Mouse (Mus musculus) urinary bladder, postnatal 14 days (tissue): ENCODE measurements at regions not wholly inside any gene's neighbourhood (a gene's known extent, or its start where the extent isn't known, plus 50 kb on each side); places are given as distances from the start of the nearest gene placed in this dataset.
A peak's percentile ranks its signal among the peaks of the same experiment; 100 is the strongest.

Experiments used
- DNase-seq: peaks from one replicate; pipeline ENCODE4 v3.0.0; 2021; ENCODE audit warnings: low spot score

DNA sequence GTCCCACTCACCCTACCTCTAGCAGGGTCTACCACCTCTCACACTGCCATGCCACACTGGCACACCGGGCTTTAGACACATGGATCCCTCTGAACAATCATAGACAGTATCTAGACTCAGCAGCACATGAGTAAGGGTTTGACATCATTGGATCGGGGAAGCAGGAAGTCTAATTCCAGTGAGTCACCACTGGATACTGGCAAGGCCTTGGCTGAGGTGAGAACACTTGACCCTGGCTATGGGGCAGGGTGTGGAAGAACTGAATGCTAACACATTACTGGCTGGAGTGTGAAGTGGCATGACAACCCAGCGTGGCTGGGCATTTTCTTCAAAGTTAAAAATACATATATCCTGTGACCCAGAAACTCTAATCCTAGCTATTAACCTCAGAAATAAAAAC is 114.4 kb downstream of the H2afy start:
- DNase-seq: no peak

DNA sequence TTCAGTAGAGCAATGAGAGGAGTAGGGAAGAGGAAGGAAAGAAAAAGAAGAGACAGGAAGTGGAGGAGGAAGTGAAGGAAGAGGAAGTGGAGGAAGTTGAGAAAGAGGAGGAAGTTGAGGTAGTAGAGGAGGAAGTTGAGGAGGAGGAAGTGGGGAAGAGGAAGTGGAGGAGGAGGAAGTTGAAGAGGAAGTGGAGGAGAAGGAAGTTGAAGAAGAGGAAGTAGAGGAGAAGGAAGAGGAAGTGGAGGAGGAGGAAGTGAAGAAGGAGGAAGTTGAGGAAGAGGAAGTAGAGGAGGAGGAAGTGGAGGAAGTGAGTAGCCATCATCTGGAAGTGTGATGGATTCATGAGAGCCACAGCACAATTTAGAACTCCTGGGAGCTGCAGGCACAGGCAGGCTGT is 122.2 kb downstream of the H2afy start:
- DNase-seq: no peak

DNA sequence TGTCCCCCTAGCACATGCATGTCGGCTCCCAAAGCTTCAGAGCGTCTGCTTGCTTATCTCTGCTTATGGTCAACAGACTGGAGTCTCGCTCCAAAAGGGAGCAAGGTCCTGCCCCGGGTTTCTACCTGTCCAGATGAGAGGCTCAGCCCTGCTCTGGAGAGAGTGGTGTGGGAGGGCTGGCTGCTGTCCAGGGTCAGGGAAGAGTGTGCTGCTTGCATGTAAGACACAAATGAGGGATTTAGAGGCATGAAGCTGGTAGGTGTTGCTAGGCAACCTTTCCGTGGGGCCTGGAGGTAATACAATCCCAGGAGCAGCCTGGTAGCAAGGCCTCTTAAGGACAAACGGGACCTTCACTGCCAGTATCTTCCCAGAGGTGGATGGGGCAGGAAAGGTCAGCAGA is 125.7 kb downstream of the H2afy start:
- no peak for DNase-seq

DNA sequence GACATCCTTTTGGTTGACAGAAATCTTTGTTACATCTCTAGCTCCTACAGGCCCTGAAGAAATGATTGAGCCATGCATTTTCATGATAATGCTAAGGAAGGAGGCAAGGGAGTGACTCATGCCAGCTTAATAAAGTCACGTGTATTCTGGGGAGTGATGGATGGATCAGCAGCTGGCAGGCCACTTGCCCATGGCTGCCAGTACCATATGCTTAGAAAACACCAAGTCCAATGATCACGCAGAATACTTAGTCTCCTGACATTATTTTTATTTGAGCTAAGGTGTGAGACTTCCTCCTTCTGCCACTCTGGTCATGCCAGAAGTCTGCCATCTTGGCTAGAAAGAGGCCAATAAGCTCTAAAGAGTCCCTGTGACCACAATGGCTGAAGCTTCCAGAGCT is 129.3 kb downstream of the H2afy start:
- no peak for DNase-seq

DNA sequence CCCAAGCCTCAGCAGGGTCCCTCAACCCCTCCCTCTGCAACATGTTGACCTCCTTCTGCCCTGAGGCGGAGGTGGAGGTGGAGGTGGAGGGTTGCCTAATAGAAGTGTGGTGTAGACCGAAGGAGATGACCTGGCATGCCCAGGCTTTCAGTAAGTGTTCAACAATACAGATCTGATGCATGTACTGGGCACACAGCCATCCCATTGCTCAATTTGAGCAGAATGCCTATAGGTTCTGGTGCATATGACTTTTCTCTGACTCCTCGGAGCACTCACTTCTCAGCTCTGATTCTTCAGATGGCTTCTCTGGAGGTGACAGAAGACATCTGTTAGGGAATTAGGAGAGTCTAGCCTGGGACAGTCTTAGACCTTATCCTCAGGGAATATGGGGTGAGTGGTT is 130.4 kb downstream of the H2afy start:
- no peak for DNase-seq

DNA sequence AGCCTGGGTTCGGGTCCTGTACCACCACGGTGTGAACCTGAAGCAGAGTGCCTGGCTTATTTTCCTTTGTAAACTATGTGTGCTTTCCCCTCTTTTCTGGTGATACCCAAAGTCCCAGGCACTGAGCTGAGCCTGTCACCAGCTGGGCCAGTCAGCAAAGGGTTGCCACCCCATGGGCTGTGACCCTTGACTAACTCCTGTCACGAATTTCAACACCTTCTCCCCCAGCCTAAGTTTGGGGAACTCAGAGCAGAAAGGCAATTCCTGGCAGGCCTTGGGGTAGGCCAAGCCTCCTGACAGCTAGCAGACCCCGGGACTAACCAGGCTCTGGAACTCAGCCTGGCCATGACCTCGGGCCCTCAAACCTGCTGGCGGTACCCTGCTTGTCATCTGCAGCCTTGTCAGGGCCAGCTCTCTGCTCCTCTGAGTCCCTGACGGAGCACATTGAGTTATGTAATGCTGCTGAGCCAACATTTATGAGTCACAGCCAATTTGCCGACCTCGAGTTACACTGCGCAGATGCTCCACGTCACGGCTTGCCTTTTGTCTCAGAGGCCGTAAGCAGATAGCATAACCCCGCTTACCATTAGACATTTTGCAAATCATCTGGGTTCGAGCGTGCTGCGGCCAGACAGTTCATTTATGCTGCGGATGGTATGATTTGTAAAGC is 132.3 kb downstream of the H2afy start:
- DNase-seq: peak; percentile 74

DNA sequence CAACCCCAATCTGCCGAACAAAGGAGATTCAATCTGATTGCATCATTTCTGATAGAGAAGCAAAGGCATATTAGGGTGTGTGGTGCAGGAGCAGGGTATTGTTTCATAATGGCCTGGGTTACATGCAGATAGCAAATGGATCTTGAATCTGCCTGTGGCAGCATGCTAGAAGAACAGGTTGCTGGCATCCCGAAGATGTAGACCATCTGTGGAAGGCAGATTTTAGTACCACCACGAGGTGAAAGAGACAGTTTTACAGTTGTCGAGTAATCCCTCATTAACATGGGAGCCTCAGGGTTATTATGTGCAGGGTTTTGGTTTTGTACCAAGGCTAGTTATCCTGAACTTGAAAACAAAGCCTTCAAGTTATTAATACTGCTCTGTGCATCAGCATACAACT is 140.9 kb downstream of the H2afy start:
- DNase-seq: no peak

DNA sequence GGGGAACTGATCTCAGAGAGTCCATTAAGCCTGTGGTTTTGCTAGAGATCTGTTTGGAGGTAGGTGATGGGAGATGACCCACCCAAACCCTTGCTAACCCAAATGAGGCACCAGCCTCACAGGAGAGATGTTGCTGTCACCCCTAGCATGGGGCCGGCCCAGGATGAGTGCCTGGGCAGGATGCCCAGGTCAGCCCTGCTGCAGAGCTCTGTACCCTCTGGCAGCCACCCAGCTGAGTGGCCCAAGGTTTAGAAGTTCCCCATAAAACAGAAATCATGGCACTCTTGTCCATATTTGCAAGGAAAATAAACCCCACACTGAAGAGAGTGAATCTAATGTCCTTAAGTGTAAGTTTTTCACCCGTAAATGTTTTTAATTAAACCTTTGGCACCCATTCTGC is 141.7 kb downstream of the H2afy start:
- DNase-seq: no peak

DNA sequence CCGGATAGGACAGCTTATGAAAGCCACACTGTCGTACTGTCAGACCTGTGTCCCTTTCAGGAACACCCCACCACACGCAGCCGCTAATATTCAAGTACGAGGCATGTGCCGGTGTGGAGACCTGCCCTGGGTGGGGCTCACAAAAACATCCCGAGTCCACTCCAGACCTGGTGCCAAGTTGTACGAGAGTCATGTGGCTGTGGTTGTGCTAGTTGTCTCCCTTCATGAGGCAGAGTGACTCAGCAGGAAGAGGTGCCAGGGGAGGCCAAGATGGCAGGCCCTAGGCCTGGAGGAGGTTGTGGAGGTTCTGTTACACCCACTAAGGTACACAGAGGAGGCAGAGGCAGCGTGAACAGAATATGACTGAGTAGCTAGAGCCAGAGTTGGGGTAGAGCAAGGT is 143.5 kb downstream of the H2afy start:
- DNase-seq: peak; percentile 34

DNA sequence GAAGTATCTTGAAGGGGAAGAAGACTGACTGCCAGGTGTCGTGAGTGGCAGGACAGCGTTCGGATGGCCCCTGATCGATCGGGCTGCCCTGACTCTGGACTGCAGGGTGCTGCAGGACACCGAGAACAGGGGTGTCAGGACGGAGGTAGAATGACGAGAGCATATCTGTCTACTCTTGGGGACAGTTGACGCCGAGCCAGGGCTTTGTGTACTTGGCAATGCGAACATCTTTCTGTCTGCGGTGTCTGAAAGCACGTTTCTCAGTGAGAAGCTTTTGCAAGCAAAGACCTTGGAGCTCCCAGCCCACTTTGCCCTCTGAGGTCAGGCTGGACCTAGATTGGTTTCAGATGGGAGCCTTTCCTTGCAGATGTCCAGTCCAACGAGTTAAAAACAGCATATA is 144.9 kb downstream of the H2afy start:
- no peak for DNase-seq

DNA sequence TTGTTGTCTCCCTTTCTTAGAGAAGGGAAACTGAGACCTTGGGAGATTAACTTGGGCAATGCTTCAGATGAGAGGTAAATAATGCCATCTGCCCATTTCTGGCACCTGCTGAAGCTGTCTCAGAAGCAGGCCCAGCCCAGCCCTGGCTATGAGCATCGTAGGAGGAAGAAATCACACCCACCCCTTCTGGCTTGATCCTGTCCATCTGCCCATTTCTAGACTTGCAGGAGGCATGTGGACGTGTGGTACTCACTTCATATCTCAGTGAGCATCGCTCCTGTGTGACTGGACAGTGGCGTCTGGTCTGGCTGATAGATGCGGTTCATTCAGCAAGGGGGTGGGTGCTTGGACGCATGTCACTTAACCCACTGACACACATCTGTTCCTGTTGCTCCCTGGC is 146.0 kb downstream of the H2afy start:
- DNase-seq: no peak

DNA sequence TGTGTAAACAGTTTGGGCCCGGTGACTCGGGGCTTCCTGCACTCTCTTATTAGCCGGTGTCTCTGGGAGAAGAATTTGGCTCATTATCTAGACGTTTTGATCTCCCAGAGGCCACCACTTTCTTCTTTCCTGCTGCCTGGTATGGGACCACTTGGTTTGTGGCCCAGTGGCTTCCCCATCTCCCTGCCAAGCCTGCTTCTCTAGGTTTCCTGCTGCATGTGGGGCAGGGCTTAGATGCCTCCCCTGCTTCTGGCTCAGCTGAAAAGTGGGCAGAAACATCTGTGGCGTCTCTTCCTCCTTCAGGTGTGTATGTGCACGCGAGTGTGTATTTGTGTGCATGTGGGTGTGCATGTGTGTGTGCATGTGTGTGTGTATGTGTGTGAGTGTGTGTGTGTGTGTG is 146.8 kb downstream of the H2afy start:
- no peak for DNase-seq

DNA sequence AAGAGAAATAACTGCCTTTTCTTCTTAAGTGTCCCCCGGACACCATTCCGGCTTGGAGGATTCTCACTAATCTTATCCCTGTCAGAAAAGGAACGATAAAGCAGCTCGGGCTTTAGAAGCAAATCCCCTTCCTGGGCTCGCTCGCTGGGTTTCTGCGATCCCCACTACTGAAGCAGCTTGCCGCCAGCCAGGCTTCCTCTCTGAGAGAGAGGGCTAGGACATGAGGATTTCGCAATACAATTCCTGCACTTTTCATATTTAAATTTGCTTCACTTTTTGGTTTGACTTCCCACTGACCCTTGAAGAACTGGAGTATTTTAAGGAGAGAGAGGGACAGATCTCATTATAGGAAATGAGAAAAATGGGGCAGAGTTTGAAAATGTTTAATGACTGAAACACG is 149.4 kb upstream of the Pitx1 start:
- DNase-seq: no peak

DNA sequence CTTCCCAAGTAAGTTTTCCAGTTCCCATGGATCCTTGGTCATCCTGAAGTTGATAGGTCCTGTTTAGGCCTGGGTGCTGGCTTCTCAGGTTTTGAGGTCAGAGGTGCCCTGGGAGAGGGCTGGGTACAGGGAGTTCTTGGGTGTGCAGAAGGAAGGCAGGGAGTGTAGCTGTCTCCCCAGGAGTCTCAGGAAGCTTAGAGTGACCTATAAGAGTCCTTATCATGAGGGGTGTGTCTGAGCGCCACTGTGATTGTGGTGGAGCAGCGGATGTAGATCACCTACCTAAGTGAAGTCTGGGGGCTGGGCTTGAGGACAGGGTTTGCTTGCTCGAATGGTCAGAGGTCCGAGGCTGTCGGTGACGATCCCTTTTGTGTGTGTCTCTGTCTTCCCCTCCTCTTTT is 148.8 kb upstream of the Pitx1 start:
- no peak for DNase-seq

DNA sequence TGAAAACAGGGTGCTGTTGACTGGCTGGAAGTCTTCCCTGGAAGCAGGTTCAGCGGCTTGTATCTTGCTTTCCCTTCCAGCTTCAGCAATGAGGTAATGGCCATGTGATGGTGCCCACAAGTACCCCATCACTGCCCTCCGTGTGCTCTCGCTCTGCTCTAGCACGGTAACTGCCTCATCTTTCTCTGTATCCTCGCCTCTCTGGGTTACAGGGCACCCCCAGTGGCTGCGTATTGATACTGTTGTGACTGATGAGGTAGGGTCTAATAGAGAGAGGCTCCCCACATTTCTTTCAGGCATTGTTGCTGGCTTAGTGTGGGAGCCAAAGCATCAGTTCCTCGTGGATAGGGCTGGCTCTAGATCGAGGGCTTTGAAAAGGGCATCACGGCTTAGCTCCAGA is 147.9 kb upstream of the Pitx1 start:
- no peak for DNase-seq

DNA sequence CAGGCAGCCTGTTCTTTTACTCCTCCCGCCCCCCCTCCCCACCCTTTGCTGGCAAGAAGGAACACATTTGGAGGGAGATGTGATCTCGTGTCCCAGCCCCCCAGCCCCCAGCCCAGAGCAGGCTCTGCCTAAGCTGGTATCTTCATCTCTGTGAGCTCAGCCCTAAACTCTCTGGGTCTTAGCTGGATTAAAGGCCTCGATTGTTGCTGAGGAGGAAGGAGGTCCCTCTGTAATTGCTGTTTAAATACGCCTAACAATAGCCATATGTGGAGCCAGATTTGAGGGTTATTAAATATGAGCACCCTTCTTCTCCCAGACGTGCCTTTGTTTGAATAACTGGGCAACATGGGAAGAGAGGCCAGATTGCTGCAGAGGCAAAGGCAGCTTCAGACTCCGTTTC is 145.0 kb upstream of the Pitx1 start:
- no peak for DNase-seq

DNA sequence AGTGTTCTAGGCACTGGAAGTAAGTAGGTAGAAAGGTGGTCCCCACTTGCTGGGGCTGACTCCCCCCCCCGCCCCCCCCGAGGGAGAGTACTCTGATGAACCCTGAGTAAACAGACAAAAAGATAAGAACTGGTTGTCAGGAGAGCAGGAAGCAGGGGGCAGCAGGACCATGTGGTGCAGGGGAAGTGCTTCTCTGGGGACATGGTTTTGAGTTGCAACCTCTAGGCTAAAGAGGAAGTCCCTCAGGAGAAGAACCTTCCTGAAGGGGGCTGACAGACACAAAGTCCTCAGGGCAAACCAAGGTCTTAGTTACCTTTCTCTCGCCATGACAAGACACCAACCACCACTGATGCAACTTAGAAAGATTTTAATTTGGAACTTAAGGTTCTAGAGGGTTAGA is 141.9 kb upstream of the Pitx1 start:
- no peak for DNase-seq

DNA sequence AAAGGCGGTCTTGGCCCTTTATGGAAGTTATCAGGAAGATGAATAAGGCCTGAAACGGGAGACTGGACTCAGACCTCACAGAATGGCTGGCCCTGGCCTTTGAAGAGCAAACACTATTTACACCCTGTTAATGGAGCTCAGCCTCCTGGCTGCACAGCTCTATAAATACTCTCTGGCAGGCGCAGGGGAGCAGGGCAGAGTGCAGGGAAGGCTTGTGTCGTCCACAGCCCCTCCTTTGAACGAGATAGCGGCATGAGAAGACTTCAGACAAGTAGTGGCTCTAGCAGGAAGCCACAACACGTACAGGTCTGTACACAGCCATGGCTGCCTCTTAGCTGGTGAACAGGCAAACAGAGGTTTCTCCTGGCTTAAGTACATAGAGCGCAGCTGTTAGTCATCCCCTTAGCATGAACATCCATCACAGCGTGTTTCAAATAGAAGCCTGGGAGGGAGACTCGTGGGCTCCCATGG is 141.0 kb upstream of the Pitx1 start:
- peak; percentile 45 for DNase-seq

DNA sequence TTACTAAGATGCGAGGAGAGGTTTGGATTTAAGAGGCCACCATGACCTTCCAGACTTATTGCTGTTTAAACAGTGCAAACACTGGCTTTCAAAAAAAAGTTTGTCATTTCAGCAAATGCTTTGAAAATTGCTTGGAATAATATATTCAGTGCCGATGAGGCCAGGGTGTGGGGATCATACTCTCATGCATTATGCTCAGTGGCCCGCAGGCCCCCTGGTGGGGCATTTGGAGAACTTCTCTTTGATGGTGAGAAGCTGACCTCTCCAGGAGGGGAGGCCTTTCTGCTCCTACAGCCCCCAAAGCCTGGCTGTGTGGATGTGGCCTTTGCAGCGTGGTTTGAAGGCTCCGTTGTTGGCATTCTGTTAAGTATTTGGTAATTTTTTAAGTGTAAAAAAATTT is 138.1 kb upstream of the Pitx1 start:
- DNase-seq: no peak

DNA sequence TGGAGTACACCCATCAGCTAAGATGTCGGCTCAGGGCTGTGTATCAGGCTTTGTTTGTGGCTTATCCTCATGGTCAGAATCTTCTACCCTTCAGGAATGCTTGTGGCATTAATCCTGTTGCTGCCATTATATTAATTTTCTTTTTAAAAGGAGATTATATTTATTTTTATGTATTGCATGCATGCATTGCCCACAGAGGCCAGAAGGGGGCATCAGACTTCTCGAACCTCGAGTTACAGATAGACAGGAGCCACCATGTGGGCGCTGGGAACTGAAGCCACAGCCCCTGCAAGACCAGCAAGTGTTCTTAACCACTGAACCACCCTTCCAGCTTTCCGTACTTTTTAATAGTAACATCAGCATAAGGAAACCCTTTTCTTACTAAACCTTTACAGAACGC is 134.7 kb upstream of the Pitx1 start:
- DNase-seq: no peak

DNA sequence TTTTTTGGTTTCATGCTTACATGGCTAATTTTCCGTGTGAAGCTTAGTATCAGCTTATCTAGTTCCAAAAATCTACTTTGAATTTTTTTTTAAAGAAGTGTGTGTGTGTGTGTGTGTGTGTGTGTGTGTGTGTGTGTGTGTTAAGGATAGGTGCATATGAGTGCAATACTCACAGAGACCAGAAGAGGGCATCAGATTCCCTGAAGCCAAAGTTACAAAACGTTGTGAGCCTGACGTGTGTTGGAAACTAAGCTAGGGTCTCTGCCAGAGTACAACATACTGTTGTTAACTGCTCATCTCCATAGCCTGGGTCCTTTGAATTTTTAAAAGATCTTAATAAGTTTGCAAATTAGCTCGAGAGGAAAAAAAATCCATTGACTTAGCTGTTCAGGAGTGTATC is 133.5 kb upstream of the Pitx1 start:
- no peak for DNase-seq

DNA sequence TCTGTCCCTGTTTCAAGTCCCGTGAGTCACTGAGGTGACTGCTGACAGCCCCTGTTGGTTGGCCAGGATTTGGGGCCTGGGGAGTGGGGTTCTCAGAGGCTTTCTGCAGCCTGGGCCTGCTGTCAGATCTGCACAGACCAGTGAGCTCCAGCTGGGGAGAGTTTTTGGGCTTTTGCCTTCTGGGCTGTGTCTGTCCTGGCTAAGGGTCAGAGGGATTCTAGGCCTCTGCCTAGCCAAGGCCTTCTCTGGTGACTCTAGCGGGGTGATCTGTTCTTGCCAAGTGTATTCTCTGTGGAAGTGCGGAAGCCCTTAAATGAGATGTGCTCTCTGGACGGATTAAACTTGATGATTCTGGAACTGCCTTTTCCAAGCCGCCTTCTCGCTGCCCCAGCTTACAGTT is 131.2 kb upstream of the Pitx1 start:
- DNase-seq: peak; percentile 51

DNA sequence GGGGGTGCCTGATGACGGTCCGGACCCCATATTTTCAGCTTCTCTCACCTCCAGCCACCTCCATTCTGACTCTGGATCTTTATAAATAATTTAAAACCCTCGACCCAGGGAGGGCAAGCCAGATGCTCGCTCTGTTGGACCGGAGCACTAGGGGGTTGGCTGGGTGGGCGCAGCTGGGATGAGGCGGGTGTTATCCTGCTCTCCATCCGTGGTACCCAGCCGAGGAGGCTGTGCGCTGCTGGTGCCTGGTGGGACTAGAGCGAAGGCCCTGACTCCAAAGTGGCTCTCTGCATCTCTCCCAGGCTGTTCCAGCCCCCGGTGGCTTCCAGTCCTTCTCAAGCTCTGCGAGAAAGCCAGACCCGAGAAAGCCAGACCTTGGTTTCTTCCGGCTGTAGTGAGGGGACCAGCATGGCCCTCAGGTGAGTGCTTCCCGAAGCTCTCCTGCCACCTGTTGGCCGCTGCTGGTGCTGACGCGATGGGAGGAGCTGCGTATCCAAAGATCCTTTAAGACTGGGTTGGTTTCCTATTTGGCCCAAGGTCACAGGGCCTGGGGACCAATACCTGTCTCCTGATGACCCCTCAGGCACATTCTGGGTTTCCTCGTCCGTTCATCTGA is 127.1 kb upstream of the Pitx1 start:
- peak; percentile 84 for DNase-seq

DNA sequence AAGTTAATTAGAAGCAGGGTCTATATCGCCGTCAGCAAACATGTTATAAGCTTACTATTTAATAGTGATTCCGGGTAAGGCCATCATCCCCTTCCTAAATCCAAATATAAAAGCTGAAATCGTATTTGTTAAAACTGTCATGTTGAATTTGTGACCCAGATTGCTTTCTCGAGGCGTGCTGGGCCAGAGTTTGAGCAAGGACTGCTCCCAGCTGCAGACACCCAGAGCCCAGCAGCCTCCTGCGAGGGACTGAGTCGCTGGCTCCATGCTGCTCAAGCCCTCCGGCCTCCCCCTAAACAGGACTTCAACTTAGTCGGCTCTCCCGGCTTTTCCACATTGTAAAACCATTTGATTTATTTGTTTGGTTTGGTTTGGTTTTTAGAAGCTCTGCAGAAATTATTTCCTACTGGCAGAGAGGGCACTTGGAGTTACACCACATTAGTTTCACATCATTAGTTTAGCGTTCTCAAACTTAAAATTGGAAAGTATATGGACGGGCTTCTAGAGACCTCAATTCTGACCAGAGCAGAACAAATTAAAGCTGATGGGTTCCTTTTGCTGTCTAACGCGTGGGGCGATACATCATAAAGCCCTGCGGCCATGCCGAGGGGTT is 126.4 kb upstream of the Pitx1 start:
- DNase-seq: no peak
